Mouse (Mus musculus): ENCODE results near the gene Fgfr2.

Gene Fgfr2

DNA sequence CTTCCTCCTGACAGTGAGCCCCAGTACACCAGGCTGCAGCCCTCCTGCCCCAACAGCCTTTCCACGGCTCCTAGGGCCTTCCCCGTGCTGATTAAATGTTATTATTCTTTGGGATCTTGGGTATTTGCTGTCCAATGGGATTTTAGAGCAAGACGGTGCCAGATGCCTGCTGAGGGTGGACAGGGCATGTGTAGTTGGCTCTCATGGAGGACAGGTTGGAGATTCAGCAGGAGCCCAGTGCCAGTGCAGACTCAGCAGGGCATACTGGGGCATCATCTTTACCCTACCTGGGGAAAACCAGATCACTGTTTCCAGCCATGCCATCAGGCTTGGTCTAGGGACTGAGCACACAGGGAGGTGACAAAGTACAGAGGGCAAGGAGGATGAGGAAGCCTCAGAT lies 892.2 kb downstream of the Fgfr2 start:
- no peak for DNase-seq (ENCODE audit: low spot score in 2 of 2)

DNA sequence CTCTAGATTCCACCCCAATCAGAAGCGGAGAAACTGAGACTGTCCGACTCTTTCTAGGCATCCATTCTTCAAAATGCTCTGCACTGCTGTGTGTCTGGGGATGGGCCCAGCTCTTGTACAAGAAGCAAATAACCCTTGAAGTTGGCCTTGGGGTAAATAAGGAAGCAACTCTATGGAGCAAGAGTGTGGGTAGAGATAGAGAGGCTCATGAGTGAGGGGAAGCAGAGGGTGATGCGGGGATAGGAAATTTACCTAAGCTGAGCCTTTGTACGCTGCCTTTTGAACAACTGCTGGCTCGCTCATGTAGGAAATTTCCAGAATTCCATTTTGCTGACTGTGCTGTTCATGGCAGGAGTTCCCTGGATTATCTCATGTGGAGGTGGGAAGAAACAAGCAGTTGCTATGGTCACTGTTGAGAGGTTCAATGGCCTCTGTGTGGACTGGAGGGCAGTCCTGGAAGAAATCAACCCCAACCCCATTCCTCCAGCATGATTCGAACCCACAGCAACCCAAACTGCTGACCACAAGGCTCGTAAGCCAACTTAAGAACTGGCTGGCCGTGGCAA lies 896.0 kb downstream of the Fgfr2 start:
- no peak for DNase-seq (ENCODE audit: low spot score in 2 of 2)

DNA sequence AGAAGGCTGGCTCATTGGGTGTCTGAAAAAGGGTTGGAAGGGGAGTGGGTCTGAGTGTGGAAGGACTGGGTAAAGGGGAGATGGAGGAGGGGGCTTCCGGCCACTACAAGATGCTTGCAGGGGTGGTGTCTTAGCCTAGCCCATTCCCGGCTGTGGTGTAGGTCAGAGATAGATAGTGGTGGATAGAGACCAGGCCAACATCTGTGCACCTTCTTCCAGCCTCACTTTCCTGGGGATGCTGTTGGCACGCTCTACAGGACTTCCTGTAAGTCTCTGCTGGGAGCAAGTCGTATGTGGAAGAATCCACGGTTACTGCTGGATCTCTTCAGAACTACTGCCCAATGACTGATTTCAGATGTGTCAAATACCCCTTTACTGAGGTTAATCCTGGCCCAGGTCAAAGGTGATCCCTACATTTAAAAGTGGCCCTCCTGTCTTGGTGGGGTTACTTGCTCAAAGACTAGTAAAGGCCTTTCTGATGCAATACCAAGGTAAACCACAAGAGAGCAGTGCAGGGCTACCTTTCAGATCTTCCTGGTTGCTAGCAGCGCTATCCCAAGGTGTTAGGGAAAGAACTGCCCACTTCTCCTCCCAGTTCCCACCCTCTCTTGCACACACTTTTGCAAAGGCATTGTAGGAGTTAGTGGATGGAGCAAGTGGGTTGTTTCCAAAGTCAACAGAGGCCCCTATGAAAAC lies 896.6 kb downstream of the Fgfr2 start:
- peak; percentile 47 to 85 for DNase-seq (ENCODE audit: low spot score in 2 of 2)

DNA sequence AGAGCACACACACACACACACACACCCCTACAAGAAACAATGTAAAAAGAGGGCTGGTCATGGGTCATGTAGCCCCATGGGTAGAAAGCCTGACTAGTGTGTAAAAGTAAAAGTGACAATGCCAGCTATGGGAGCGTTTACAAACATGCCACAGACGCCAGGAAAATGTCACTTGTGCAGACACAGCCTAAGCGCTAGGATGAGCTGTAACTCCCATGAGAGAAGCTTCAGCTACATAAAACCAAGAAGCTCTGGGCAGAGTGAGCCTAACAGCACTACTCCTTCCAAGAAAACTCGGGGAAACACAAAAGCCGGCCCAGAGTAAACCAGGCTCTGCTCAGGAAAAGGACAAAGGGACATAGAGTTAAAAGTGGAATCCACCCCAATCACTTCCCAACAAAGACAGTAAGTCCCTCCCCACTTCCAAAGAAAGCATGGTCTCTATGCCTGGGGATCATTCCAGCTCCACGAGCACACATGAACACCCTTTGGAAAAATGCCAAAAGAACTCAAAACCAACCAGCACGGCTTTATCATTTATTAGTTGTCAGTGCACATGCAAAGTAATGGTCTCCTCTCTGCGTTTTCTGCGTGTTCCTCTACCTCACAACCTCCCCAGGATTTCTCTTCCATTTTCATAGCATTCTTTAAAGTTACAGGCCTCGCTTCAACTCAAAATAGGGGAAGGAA lies 899.6 kb downstream of the Fgfr2 start:
- no peak for DNase-seq (ENCODE audit: low spot score in 2 of 2)

DNA sequence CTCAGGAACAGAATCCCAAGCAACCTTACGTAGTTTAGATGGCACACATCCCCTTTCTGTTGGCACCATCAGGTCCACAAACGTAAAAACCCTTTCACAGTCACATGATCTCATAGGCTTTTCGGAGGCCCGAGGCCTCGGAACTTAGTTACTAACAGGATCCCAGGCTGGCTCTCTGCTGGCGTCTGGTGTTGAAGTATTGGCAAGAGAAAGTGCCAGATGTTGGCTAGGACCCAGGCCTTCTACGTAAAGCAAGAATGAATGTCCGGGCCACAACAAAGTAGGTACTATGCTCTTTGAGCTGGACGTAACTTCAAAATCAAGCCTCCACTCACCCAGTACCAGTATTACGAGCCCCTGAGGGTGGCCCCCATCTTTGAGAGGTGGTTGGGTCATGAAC lies 909.1 kb downstream of the Fgfr2 start:
- no peak for DNase-seq (ENCODE audit: low spot score in 2 of 2)

DNA sequence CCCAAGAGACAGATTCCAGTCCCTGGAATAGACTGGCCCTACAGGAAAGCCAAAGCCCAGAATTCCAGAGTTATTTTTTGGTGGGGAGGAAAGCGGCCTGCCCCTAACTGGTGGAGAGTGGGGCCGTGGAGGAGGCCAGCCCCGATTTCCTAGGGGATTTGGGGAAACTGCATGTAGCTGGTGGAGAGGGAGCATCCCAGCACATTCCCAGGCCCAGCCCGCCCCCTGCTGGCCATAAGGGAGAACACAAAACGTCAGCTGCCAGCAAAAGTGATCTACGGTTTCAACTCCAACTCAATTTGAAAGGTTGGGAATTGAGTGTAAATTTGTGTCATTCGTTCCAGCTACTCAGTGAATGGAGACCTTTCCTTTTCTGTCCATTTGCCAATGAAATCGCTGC lies 909.7 kb downstream of the Fgfr2 start:
- DNase-seq (ENCODE audit: low spot score in 2 of 2): peak; percentile 54 to 82

DNA sequence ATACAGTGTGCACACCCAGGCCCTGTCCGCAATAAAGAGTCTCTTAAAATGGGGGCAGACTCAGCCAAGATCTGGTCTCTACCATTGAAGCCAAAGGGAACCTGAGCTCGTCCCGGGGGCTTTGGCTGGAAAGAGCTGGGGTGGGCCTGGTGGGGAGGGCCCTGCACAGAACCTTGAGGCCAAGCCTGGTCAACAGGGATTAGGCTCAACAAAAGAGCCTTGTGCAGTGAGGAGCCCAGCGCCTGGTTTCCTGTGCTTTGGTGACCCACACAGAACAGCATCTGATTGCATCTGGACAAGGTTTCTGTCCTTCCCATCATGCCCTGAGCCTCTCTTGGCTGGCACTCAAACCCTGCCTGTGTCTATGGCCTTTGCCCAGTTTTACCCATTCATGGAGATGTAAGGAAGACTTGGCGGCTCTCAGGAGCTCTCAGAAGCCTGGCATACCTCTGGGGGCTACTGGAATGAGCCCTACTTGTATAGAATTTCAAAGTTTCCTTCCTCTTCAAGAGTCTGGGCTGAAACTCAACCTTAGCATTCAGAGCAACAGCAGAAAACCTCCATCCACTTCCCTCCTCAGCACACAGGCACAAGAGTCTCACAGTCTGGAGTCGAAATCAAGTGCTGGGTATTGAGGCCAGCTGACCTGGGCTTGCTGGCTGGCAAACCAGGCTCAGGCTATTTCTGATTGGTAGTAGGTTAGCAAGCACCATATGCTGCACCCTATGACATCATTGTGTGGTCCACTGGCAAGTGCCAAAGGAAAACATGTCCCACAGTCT lies 911.0 kb downstream of the Fgfr2 start:
- peak in 1 of 2 experiments; percentile 47 for DNase-seq (ENCODE audit: low spot score in 2 of 2)

DNA sequence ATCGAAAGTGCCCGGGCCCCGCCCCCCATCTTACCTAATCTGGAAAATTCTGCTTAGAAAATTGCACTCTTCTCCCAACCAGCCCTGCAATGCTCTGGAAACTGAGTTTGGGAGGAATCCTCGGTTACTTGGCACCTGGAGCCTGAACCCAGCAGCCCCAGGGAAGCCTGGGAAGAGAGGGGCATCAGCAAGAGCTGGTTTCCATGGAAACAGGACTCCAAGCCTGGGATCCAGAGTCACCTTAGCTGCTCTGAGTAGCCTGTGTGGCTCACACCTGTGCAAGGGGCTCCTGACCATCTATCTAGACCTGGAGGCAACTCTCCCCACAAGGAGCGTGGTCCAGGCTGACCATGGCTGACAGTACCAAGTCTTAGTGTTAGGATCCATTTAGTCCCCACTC lies 912.5 kb downstream of the Fgfr2 start:
- DNase-seq (ENCODE audit: low spot score in 2 of 2): no peak

DNA sequence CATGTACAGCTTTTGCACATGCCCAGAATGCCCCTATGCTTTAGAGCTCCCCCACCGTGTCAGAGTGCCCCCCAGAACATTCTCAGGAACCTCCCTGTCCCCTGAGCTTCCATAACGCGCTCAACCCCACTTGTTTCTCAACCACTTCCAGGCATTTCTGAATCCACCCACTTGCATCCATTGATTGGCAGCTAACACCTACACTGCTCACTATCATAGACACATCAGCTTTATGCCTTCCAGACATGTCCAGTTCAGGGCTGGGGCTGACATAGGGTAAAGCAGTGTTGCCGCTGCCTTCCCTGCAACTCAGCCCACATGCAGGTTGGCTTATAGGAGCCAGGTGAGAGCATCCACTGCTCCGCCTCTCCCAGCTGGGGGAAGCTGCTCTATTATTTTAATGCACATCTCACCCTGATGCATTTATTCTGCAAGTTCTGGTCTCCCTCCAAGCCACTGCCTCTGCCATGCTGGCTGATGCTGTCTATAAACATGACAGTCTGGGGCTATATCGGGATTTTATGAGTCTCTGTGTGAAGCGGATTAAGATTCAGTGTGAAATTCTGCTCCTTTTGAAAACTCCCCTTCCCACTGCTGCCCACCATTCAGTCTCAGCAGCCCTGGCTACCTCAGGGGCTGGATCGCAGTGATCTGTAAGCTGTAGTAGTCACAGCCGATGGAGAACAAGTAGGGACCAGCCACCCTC lies 914.1 kb downstream of the Fgfr2 start:
- DNase-seq (ENCODE audit: low spot score in 2 of 2): peak in 1 of 2 experiments; percentile 57

DNA sequence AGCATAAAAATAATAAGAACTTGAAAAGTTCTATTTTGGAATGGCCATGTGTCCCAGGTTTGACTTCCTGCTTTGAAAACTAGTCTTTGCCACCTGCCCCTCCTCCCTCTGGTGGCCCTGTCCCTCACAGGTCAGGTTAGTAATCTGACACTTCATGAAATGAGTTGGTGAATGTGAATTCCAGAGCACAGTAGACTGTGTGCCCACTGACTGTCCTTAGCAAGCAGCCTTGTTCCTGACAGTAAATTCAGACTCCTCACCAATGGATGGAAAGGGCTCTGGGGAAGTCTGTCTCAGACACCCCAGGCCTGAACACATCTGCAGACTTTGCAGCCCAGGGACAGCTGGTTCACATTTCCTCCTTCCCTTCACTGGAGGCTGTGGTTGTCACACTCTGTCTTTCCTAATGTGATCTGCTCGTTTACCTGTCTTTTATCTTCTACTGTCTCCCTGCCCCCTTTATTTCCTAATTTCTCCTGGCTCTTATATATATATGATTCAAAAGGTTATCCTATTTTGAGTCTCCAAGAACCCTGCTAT lies 919.0 kb downstream of the Fgfr2 start:
- DNase-seq (ENCODE audit: low spot score in 2 of 2): no peak

DNA sequence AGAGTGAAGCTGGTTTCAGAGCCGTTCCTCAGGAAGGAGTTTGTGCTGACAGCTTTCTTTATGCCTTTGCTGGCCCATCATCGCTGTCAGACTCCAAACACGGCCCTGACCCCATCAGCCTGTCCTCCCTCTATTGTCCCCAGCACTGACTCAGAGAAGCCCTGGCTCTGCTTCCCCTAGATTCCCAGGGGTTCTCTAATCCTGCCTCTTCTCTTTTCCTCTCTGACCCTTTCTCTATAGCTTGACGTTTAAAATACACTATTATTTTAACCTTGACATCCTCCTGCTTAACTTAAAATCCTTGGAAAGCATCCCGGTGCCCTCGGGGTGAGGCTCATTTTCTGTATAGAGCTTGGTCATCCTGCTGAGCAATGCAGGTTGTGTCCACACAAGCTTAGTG lies 923.5 kb downstream of the Fgfr2 start:
- DNase-seq (ENCODE audit: low spot score in 2 of 2): no peak

DNA sequence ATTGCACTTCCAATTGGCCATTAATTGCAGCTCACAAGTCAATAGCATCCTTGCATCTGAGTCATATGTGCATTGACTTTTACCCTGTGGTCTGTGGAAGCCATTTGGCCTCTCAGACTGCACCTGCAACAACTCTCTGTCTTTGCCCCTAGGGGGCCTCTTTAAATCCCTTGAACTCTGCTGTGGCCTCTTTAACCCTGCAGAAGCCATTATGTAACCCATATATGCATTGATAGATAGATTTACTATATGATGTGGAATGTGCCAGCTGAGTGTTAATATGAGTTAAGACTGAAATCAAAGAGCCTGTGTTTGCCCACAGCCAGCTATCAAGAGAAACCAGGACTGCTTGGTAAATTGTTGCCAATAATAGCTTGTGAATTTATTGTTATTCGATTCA lies 924.3 kb downstream of the Fgfr2 start:
- DNase-seq (ENCODE audit: low spot score in 2 of 2): no peak

DNA sequence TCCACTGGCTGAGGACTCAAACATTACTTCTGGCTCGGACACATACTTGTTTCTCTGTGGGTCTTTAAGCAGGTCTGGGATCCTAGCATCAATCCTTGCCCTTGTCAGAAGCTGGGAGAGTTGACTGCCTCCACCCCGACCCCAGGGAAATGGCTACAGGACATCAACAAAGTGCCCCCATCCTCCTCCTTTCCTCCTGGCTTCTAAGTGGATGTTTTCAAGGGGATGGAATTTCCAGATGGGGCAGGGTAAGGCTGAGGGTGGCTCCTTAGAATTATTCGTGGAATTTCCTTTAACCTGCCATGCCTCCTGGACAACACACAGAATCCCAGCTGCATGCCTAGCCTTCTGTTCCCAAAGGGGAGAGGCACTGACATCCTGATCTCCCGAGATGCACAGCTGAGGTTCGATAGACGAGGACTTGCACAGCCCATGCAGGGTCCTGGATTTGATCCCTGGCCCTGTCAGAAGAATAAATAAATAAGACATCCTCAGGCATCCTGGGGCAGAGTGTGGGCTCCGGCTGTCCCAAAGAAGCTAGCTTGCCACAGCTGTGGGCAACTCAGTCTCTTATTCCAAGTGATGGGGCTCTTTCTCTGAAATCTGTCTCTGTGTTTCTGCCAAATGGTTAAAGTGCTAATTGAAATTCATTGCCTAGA lies 925.2 kb downstream of the Fgfr2 start:
- DNase-seq (ENCODE audit: low spot score in 2 of 2): no peak

DNA sequence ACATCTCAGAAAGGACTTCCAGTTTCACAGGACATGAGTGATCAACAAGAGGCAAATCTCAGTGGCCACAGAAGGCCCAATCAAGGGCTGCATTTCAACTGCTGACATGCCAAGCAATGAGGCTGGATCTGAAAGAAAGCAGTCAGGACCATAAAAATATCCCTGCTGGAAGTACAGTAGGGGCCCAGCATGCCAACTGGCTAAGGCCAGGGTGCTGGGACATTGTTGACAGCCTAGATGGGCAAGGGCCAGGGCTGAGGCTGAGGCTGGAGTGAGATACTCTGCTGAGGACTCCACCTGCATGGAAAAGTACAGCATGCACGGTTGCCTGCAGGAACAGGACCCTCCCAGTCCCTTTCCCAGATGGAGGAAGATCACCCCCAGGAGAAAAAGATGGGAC lies 926.6 kb downstream of the Fgfr2 start:
- DNase-seq (ENCODE audit: low spot score in 2 of 2): no peak

DNA sequence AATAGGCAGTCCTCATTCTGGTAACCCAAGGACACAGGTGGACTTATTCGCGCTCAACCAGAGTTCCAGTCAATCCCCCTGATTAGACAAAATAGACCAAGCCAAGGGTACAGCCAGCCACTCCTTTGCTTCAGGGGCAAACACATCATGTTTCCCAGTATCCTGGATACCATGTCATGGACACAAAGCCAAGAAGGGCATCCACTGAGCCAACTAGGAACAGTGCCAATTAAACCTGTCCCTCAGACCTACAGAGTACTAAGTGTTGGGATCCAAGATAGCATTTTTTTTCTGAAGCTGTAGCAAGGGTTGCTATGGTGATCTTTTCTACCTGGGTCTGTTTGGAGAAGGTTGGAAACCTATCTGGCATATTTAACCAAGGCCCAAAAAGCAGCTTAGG lies 929.5 kb downstream of the Fgfr2 start:
- no peak for DNase-seq (ENCODE audit: low spot score in 2 of 2)

DNA sequence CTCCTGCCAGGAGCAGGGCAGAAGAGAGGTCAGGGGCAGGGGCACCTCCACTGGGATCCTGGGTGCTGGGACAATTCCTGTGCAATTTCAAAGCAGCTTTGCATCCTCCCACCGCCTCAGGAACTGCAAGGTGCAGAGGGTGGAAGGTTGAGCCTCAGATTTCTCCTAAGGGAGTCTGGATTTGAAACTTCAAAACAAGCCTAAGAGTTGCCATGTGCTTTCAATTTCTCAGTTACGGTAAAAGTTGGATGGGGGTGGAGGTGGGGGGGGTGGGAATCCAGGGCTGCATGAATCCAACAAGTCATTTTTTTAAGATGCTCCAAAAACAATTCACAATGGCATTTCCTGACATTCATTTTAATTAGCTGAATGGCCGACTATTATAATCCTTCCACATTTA lies 935.7 kb downstream of the Fgfr2 start:
- DNase-seq (ENCODE audit: low spot score in 2 of 2): no peak

DNA sequence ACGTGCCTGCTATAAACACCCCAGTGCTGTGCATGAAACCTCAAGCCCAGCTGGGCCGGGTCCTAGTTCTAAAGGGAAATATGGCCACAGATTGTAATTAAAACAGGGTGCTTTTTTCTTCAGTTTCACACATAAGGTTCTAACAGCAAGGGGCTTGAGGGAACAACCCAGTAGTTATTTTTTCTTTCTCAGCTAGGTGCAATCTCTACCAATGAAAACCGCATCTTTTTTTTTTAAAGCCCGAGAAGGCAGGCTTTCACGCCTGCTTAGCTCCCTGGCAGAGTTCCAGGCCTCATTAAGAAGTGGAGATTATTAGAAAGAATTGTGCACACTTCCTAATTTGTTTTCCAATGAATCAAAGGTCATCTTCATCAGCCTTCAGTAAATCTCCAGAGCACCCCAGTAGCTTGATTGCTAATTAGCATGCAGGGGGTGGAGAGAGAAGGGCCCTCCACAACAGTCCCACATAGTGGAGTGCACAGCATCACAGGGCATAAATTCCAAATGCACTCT lies 939.2 kb downstream of the Fgfr2 start:
- DNase-seq (ENCODE audit: low spot score in 2 of 2): no peak

DNA sequence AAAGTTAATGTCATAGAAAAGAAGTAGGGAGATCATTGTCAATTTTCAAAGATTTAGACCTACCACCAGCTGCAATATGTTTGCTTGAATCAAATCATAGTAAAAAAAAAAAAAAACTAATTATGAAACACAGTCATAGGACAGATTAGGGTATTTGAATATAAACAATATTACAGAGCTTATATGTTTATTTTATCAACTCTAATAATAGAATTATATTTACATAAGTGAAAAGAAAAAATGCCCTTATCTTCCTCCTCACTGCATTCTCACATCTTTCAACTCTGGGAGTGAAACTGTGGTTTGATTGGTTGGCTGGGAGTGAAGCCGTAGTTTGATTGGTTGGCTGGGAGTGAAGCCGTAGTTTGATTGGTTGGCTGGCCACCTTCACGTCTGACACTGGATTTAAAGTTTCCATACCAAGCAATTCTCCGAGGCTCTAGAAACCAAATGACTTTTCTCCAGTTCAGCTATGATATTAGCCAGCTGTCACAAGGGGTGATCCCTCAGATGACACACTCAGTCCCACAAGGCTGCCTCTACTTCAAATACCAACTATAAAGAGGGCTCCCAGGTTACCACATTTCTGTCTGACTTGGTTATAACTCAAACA lies 941.5 kb downstream of the Fgfr2 start:
- no peak for DNase-seq (ENCODE audit: low spot score in 2 of 2)

DNA sequence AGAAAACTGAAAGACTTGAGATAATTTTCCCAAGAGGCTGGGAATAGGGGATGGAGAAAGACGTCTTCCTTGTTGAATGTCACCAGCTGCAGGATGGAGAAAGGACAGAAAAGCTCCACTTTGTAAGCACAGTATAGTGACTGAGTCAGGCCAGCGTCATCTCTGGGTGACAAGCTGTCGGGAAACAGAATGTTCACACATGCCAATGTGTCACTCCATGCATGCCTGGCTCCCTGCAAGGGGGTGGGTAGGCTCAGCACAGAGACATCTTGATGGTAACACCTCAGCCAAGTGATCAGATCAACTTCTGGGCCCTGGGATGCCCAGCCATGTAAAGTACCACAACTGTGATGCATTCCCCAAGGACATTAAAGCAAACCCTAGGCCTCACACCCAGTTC lies 942.1 kb downstream of the Fgfr2 start:
- no peak for DNase-seq (ENCODE audit: low spot score in 2 of 2)

DNA sequence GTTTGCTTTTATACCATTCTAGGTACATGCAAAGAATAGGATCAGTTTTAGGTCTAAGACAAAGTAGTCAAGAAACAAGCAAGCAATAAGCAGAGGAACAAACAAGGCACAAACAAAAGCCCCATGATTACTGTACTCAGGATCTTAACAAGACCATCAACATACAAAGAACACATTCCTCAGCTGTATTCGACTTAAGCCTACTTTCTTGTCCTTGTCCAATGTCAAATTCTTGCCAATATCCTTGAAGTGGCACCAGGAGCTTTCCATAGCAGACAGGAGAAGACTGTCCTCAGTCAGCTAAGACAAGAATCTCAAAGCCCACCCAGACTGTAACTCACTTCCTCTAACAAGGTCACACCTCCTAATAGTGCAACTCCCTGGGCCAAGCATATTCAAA lies 944.1 kb downstream of the Fgfr2 start:
- no peak for DNase-seq (ENCODE audit: low spot score in 2 of 2)
